Mouse (Mus musculus): Measurements from ENCODE around the gene Ubac2. TPM values are rescaled to one million over a fixed set of nuclear protein-coding genes. Genes with fewer than 3 reads are reported as not detected.

The Ubac2 gene
- polyA plus RNA-seq, 1 experiment: 19.1 TPM

DNA sequence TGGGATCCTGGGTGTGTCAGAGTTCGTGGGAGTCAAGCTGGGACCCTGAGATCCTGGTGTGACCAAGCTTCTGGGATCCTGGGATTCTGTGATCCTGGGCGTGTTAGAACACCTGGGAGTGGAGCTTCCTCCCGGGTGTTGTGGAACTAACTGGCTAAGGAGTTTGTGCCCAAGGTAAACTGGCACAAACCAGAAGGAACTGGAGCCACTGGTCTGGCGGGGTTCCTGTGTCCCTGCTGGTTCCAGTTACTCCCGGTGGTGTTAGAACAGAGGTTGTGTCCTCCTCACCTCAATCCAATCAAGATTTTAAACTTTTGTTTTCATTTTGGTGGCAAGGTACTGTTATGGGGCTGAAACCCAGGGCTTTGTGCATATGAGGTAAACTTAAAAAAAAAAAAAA, 67.7 kb downstream of the Ubac2 start:
- Histone ChIP-seq H3K27ac (replicated peaks; ENCODE audit: low read depth, low read length) (no peak overlapping the region), H3K4me3 (ENCODE audit: insufficient read depth, low read depth, low read length) (no peak overlapping the region), H3K4me1 (ENCODE audit: control insufficient read depth, insufficient read depth, insufficient read length, low read length) (peaks cover 7% of the 10 kb centered on the region; the same call in 1 of the 2 replicates)

DNA sequence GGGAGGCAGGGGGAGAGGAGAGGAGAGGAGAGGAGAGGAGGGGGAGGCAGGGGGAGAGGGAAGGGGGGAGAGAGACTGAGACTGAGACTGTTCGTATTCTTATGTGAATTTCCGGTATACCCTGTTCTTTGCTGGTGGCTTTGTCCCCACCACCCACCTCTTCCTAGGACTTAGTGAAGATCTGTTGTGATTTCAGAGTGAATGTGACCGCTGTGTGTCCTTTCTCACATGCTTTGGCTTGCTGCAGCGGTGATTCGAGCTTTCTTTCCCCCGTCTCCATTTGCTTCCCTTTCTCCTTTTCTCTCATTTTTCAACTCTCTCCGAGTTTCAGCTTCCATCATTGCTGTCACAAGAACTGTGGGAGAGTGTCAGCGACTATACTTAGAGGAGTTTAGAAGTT, 68.3 kb downstream of the Ubac2 start:
- H3K4me3 ChIP-seq (ENCODE audit: insufficient read depth, low read depth, low read length): no peak overlapping the region
- no peak overlapping the region for H3K27ac ChIP-seq (replicated peaks; ENCODE audit: low read depth, low read length)
- peaks cover 7% of the 10 kb centered on the region; the same call in 1 of the 2 replicates for H3K4me1 ChIP-seq (ENCODE audit: control insufficient read depth, insufficient read depth, insufficient read length, low read length)

DNA sequence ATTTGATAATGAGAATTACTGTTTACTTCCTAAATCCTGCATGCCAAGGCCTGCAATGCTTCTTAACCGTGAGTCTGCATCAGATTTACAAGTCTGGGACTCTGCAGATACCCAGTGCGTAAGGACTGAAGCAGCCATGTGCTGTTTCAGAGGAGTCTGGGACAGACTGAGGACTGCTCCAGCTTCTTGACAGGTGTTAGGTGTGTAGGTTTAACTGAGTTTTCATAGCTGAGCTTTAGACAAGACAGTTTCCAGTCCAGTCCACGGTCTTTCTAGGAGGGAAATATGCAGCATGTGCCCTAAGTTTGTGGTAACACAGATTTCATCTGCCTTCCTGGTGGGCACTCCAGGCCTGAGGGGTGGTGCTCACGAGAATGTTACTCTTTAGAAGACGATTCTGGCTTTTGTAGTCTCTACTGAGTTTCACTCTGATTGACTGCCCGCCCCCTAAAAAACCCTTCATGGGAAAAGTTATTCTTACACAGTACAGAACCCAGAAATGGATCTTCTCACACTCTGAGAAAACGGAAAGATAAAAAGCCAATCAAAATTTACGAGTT, 68.9 kb downstream of the Ubac2 start:
- no peak overlapping the region for H3K4me3 ChIP-seq (ENCODE audit: insufficient read depth, low read depth, low read length)
- no peak overlapping the region for H3K27ac ChIP-seq (replicated peaks; ENCODE audit: low read depth, low read length)
- peaks cover 7% of the 10 kb centered on the region; the same call in 1 of the 2 replicates for H3K4me1 ChIP-seq (ENCODE audit: control insufficient read depth, insufficient read depth, insufficient read length, low read length)

DNA sequence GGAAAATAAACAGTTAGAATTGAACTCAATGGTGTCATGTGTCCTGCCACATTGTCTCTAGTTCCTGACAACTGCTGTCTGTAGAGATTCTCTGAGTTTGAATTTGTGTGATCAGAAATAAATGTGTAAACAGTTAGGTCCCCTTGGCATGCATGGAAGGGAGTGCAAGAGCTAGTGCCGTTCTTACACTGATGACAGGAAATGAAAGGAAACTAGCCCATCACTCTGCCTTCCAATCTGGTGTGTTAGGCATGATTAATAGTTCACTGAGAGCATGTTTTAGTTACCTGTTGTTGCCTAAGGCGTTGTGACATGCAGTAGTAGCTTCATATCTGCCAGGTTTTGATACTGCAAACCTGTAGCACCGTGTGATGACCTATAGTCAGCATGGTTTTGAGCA, 69.5 kb downstream of the Ubac2 start:
- no peak overlapping the region for H3K27ac ChIP-seq (replicated peaks; ENCODE audit: low read depth, low read length)
- H3K4me3 ChIP-seq (ENCODE audit: insufficient read depth, low read depth, low read length): no peak overlapping the region
- H3K4me1 ChIP-seq (ENCODE audit: control insufficient read depth, insufficient read depth, insufficient read length, low read length): peaks cover 7% of the 10 kb centered on the region; the same call in 1 of the 2 replicates

DNA sequence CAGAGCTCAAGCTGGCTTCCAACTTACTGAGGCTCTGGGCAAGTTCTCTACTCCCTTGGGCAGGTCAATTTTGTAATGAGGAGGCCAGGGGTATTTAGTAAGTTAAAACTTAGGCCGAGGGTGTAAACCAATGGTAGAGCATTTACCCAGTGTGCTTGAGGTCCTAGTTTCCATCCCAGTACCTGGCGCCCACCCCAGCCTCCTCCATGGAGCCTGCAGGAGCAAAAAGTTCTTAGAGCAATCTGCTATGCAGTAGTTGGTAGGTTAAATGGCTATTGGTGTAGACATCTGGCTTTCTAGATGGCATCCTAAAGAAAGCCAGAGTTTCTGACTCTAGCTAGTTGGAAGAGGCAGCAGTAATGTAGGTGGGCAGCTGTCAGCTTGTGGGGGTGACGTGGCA, 71.0 kb downstream of the Ubac2 start:
- Histone ChIP-seq H3K4me3 (ENCODE audit: insufficient read depth, low read depth, low read length) (no peak overlapping the region), H3K27ac (replicated peaks; ENCODE audit: low read depth, low read length) (no peak overlapping the region), H3K4me1 (ENCODE audit: control insufficient read depth, insufficient read depth, insufficient read length, low read length) (peaks cover 7% of the 10 kb centered on the region; the same call in 1 of the 2 replicates)

DNA sequence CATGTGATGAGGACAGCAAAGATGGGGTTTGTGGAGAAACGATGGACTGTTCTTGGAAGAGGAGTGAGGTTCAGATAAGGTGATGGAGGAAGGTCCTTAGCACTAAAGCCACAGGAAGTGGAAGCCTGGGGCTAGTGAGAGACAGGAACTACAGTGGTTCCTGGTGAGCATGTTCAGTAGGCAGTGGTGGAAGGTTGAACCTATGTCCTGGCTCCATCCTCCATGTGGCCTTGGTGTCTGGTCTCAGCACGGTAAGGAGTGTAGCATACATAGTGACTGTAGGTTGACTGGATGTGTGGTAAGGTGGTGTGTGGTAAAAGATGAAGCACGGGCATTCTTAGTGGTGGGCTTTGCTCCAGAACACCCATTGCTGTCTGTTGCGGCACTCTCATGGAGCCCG, 71.5 kb downstream of the Ubac2 start:
- Histone ChIP-seq H3K4me3 (ENCODE audit: insufficient read depth, low read depth, low read length) (no peak overlapping the region), H3K4me1 (ENCODE audit: control insufficient read depth, insufficient read depth, insufficient read length, low read length) (peaks cover 7% of the 10 kb centered on the region; the same call in 1 of the 2 replicates), H3K27ac (replicated peaks; ENCODE audit: low read depth, low read length) (no peak overlapping the region)

DNA sequence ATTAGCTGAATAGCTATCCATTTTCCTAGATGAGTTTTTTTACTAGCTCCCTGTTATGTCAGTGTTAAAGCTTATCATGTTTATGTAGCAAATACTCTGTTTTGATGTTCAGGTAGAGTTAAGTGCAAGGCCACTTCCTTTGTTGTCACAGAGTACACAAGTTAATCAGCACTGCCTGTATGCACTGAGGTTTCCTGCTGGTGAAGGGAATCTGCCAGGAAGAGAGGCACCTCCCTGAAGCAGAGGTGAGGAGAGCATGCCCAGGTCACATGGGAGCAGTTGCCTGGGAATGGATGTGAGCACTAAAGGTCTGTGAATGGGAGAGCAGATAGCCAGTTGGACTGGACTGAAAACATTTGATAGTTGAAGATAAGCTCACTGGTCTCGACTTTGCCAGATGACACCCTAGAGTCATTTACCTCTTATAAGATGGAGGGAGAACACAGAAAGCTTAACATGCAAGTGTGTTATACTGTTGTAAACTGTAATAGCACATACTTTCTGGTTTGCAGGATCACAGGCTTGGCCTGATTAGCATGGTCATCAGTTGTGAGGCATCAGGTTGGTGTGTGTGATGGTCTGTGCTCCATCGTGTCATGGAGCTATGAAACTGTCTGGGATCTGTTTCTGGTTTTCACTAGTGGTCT, 73.1 kb downstream of the Ubac2 start:
- Histone ChIP-seq H3K4me3 (ENCODE audit: insufficient read depth, low read depth, low read length) (no peak overlapping the region), H3K27ac (replicated peaks; ENCODE audit: low read depth, low read length) (no peak overlapping the region), H3K4me1 (ENCODE audit: control insufficient read depth, insufficient read depth, insufficient read length, low read length) (peaks cover 7% of the 10 kb centered on the region; the same call in 1 of the 2 replicates)

DNA sequence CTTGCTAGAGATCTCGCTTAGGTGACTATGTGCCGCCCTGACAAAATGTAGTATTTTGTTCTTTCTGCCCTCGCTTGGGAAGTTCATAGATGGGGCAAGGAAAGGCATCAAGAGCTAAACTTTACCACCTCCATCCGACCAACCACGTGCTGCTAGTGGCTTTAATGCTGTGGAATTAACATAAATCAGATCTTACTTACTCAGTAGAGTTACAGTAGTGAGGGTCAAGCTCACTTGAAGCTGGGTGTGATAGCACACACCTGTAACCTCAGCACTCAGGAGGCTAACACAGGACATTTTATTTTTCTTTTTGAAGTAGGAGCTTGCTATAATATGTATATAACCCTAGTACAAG, 73.6 kb downstream of the Ubac2 start:
- H3K27ac ChIP-seq (replicated peaks; ENCODE audit: low read depth, low read length): no peak overlapping the region
- no peak overlapping the region for H3K4me3 ChIP-seq (ENCODE audit: insufficient read depth, low read depth, low read length)
- H3K4me1 ChIP-seq (ENCODE audit: control insufficient read depth, insufficient read depth, insufficient read length, low read length): peaks cover 7% of the 10 kb centered on the region; the same call in 1 of the 2 replicates

DNA sequence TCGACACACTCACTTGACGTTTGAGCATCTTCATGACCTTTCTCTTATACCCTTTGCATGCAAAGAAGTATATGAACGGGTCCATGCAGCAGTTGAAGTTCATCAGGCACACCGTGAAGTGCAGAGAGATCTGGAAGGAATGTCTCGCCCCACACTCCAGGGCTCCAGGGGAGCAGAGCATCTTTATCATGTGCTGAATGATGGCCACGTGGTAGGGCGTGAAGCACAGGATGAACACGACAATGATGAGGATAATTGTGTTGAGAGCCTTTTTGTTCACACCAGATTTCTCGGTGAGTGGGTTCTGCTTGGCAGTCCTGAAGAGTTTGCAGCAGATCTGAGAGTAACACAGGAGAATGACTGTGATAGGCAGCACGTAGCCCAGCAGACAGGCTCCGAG, 75.7 kb downstream of the Ubac2 start:
- no peak overlapping the region for H3K27ac ChIP-seq (replicated peaks; ENCODE audit: low read depth, low read length)
- H3K4me3 ChIP-seq (ENCODE audit: insufficient read depth, low read depth, low read length): no peak overlapping the region
- peaks cover 9% of the 10 kb centered on the region; the same call in 1 of the 2 replicates for H3K4me1 ChIP-seq (ENCODE audit: control insufficient read depth, insufficient read depth, insufficient read length, low read length)

DNA sequence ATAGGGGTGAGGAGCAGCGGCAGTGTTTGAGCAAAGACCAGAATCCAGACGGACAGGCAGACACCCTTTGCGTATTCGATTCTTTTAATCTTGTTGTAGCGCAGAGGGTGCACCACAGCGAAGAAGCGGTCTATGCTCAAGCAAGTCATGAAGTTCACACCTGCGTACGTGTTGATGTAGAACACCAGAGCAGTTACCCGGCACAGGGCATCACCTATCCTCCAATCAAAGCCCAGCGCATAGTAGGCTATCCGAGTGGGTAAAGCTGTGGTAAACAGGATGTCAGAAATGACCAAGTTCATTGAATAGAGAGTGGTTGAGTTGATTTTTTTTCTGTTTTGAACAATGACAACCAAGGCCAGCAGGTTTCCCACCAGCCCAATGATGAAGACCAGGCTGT, 76.2 kb downstream of the Ubac2 start:
- Histone ChIP-seq H3K4me3 (ENCODE audit: insufficient read depth, low read depth, low read length) (no peak overlapping the region), H3K27ac (replicated peaks; ENCODE audit: low read depth, low read length) (no peak overlapping the region), H3K4me1 (ENCODE audit: control insufficient read depth, insufficient read depth, insufficient read length, low read length) (peaks cover 5% of the 10 kb centered on the region; the same call in 1 of the 2 replicates)

DNA sequence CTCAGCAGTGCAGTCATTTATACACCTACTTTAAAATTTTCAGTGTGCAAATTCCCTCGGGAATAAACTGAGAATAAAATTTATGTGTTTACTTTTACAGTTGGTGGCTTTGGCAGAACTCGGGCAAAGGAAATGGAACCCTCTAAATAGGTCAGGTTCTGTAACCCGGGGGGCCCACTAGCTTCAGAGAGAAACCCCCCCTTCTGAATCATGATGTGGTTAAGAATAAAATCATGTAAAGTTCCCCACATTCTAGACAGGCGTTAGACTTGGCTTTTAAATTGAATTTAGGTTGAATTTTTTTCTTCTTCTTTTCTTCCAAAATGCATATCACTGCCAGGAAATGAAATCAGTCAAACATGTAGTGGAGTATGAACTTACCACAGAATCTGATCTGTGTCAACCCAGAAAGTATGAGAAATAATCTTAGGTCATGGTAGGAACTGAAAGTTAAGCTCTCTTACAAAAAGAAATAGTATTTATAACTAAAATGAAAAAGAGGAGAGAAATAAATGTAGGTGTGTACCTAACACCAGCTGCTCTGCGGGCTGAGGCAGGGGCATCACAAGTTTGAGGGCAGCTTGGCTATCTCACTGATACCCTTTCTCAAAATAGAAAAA, 76.9 kb downstream of the Ubac2 start:
- peaks cover 3% of the 10 kb centered on the region; the same call in 1 of the 2 replicates for H3K4me1 ChIP-seq (ENCODE audit: control insufficient read depth, insufficient read depth, insufficient read length, low read length)
- H3K27ac ChIP-seq (replicated peaks; ENCODE audit: low read depth, low read length): no peak overlapping the region
- H3K4me3 ChIP-seq (ENCODE audit: insufficient read depth, low read depth, low read length): no peak overlapping the region

DNA sequence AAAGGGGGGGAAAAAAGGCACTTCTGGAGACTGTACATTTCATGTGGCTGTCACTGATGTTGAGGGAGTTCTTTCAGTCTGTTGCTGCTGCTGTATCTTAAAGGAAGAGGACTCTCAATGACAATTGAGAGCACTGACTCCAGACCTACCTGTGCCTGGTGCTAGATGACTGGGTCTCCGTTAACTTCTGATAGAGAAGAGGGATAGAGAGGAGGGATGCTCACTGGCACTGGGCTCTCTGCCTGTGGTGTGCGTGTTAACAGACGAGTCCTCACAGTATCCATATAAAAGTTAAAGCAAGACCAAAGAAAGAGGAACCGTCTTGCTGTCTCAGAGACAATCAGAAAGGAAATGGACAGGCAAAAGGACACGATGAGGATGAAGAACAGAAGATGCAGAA, 77.9 kb downstream of the Ubac2 start:
- Histone ChIP-seq H3K4me1 (ENCODE audit: control insufficient read depth, insufficient read depth, insufficient read length, low read length) (peaks cover 10% of the 10 kb centered on the region; the same call in 1 of the 2 replicates), H3K4me3 (ENCODE audit: insufficient read depth, low read depth, low read length) (no peak overlapping the region), H3K27ac (replicated peaks; ENCODE audit: low read depth, low read length) (no peak overlapping the region; the same call in 1 of the 2 replicates)

DNA sequence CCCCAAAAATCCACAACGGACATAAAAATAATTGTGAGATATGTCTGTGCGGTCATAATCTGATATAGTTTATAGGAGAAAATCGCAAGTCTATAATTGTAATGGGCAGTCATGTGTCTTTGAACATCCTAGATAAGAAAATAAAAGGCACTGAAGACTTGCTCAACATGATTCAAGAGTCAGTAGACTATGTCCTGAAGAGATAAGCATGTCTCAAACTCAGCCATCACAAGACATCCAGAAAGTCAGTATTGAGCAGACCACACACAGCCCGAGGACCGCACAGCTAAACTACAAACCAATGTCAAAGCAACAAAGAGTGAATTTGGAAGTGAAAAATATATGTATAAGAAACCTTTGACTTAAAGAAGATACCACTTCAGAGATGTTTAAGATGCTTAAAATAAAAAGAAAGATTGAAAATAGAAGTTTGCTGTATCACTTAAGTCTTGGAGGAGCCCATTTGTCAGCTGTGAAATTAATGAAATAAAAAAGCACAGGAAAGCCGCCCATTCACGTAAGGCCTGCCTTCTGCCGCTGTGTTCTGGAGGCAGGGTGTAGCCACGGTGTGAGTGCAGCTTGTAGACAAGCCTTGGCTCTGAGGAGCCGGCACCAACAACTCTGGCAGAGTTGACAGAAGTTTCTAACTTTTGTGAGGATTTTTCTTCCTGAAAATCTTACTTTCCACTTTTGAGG, 78.9 kb downstream of the Ubac2 start:
- H3K27ac ChIP-seq (replicated peaks; ENCODE audit: low read depth, low read length): no peak overlapping the region

DNA sequence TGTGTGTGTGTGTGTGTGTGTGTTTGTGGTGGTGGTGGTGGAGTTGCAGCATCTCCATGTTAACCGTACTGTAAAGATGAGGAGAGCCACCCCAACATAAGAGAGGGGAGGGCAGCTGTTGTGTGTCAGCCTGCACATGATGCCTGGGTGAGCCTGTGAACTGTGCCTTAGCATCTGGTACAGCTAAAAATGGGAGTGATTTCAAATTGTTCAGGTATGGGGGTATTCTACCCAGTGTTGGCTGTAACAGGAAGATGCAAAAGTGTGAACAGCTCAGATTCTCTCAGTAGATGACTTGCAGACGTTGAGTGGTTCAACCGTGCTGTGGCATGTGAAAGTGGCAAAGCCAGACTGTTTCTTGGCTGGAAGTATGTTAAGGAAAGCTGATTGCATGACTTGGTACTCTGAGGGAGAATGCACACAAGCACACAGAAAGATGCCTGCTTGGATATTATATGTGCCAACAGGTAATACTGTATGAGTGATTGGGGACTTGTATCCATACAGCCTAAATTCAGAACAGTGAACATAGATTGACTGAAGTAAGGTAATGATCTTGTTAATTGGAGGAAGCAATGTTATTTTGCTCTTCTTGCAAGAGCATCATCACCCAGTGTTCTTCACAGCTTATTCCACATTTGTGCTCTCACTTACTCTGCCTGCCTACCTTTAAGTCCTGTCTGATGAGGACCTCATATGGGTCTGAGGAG, 79.8 kb downstream of the Ubac2 start:
- H3K4me1 ChIP-seq (ENCODE audit: control insufficient read depth, insufficient read depth, insufficient read length, low read length): peaks cover 12% of the 10 kb centered on the region; the same call in 1 of the 2 replicates
- H3K27ac ChIP-seq (replicated peaks; ENCODE audit: low read depth, low read length): no peak overlapping the region
- no peak overlapping the region for H3K4me3 ChIP-seq (ENCODE audit: insufficient read depth, low read depth, low read length)

More for the DNA sequence above, 78.9 kb downstream of the Ubac2 start:
- Histone ChIP-seq H3K4me1 (ENCODE audit: control insufficient read depth, insufficient read depth, insufficient read length, low read length) (peaks cover 12% of the 10 kb centered on the region; the same call in 1 of the 2 replicates), H3K4me3 (ENCODE audit: insufficient read depth, low read depth, low read length) (no peak overlapping the region)

Data from brown adipose tissue, adult 24 weeks (tissue).